Mouse (Mus musculus) E14TG2a.4 (cell line): ENCODE data around the gene Inava.

Experiments
- CTCF ChIP-seq: conservative IDR thresholded peaks from 2 replicates; pipeline ENCODE4 v1.5.1; 2014; ENCODE audit warnings: low read length
- NANOG ChIP-seq: IDR thresholded peaks from 2 replicates; pipeline ENCODE4 v1.6.1; 2014; ENCODE audit warnings: borderline replicate concordance, low read length, mixed read lengths
- POU5F1 ChIP-seq: IDR thresholded peaks from 2 replicates; pipeline ENCODE4 v1.6.1; 2014; ENCODE audit warnings: low read length, borderline replicate concordance

DNA sequence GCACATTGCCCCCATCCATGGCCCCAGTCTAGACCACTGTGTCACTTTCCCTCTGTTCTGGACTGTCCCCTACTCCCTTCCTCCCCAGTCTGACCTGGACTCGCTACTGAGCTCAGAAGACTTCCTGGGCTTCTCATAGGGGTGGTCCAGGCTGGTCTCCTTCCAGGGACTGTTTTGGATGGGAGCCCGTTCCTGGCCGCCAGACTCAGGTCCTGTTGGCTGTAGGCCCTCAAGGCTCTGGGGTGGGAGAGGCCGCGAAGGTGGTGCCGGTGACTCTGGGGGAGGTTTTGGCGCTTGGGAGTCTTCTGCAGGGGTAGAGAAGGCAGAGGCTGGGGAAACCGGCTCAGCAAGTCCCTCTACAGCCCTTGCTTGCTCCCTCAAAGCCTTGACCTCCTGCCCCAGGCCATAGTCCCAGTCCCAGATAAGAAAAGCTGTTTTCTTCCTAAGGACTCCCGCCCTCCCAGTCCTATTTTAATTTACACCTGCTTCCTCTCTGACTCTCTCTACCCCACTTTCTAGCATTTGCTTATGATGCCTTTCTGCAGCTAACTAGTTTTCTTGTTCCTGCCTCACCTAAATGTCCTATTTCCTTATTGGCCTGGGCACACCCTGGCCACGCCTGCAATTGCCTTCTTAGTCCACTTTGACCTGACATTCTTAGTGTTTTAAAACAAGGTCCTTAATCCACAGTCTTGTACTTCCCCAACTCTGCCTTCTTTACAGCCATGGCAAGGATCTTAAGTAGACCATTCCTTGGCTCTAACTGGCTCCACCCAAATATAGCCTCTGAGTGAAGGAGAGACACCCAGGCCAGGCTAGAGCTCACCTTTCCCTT, 13.8 kb downstream of the Inava start:
- TF ChIP-seq CTCF (no peak), NANOG (no peak), POU5F1 (no peak)
